Mouse (Mus musculus) forebrain, embryonic 15.5 days (tissue): ENCODE results near the gene Cbfa2t2. TPM values are rescaled to one million over a fixed set of nuclear protein-coding genes. Genes with fewer than 3 reads are reported as not detected.

Experiments used
- ATAC-seq: fragments of 200-750 bp; cut with Nextera tagmentation; replicated peaks from 2 replicates; pipeline ENCODE4 v1.8.0; 2017; ENCODE audit warnings: mild to moderate bottlenecking, moderate TSS enrichment, moderate library complexity
- H3K27ac ChIP-seq: fragments of 300-500 bp; sonication (generic); replicated peaks from 2 replicates; pipeline ENCODE4 v1.5.1; 2015; ENCODE audit warnings: mild to moderate bottlenecking, inconsistent platforms
- H3K27me3 ChIP-seq: fragments of 300-500 bp; sonication (generic); 2 replicates; pipeline ENCODE4 v1.6.1; 2015; ENCODE audit warnings: inconsistent platforms
- H3K36me3 ChIP-seq: fragments of 300-500 bp; sonication (generic); 2 replicates; pipeline ENCODE4 v1.6.1; 2015; ENCODE audit warnings: mild to moderate bottlenecking, inconsistent platforms
- H3K4me1 ChIP-seq: fragments of 300-500 bp; sonication (generic); 2 replicates; pipeline ENCODE4 v1.6.1; 2015; ENCODE audit warnings: inconsistent platforms
- H3K4me2 ChIP-seq: fragments of 300-500 bp; sonication (generic); replicated peaks from 2 replicates; pipeline ENCODE4 v1.6.1; 2015; ENCODE audit warnings: mild to moderate bottlenecking, inconsistent platforms
- H3K4me3 ChIP-seq: fragments of 300-500 bp; sonication (generic); 2 replicates; pipeline ENCODE4 v1.5.1; 2015; ENCODE audit warnings: mild to moderate bottlenecking, inconsistent platforms
- H3K9ac ChIP-seq: fragments of 300-500 bp; sonication (generic); replicated peaks from 2 replicates; pipeline ENCODE4 v1.6.1; 2015; ENCODE audit warnings: mild to moderate bottlenecking, inconsistent platforms
- H3K9me3 ChIP-seq: fragments of 300-500 bp; sonication (generic); 2 replicates; pipeline ENCODE4 v1.6.1; 2016; ENCODE audit warnings: inconsistent platforms
- WGBS: fragments of 180-500 bp; shearing (Covaris S2); methylation state at CpG from one replicate; pipeline ENCODE4 v1.1.7; 2015; ENCODE audit warnings: mixed read lengths; 5-methylcytosine and 5-hydroxymethylcytosine counted together
- polyA plus RNA-seq: library from polyadenylated mRNA; unstranded; fragments of >200 nt; fragmentation: Nextera tagmentation; extraction: Ambion mirVana; gene quantifications from 2 replicates; pipeline ENCODE4 v1.2.1, GENCODE M21; 2015

Cbfa2t2 gene
- polyA plus RNA-seq, 1 experiment from 2014 or later, result 78.0 TPM

GRCm38 (mm10) chr2:154410355-154410754 lies 25.9 kb upstream of the Cbfa2t2 start:
- H3K27me3 ChIP-seq, result no peaks in the 10 kb centered on the region
- no peak overlapping the region for H3K27ac ChIP-seq
- 59% methylated on average over 2 of the region's 2 CpGs for WGBS
- H3K9ac ChIP-seq, result no peak overlapping the region
- no peaks in the 10 kb centered on the region for H3K9me3 ChIP-seq
- no peaks in the 10 kb centered on the region for H3K36me3 ChIP-seq
- H3K4me2 ChIP-seq, result no peak overlapping the region
- H3K4me1 ChIP-seq, result peaks cover 15% of the 10 kb centered on the region
- ATAC-seq, result no peak
- no peak overlapping the region for H3K4me3 ChIP-seq

GRCm38 (mm10) chr2:154412018-154412666 lies 24.1 kb upstream of the Cbfa2t2 start:
- peaks cover 8% of the 10 kb centered on the region for H3K4me1 ChIP-seq
- H3K36me3 ChIP-seq, result no peaks in the 10 kb centered on the region
- no peaks in the 10 kb centered on the region for H3K27me3 ChIP-seq
- ATAC-seq, result no peak
- no peak overlapping the region for H3K9ac ChIP-seq
- no peaks in the 10 kb centered on the region for H3K9me3 ChIP-seq
- H3K4me2 ChIP-seq, result no peak overlapping the region
- H3K27ac ChIP-seq, result no peak overlapping the region
- no peak overlapping the region for H3K4me3 ChIP-seq
- 66% methylated on average over 7 of the region's 7 CpGs for WGBS

GRCm38 (mm10) chr2:154417107-154417506 lies 19.2 kb upstream of the Cbfa2t2 start:
- WGBS, result 5% methylated on average over 3 of the region's 3 CpGs
- Histone ChIP-seq H3K4me3 (no peak overlapping the region), H3K27me3 (no peaks in the 10 kb centered on the region), H3K9ac (no peak overlapping the region), H3K4me2 (no peak overlapping the region), H3K4me1 (peaks cover 31% of the 10 kb centered on the region), H3K36me3 (no peaks in the 10 kb centered on the region), H3K27ac (no peak overlapping the region), H3K9me3 (no peaks in the 10 kb centered on the region)
- ATAC-seq, result no peak

- no peak for ATAC-seq
- no peaks in the 10 kb centered on the region for H3K36me3 ChIP-seq
- no peak overlapping the region for H3K4me2 ChIP-seq
- WGBS, result 94% methylated on average over 7 of the region's 7 CpGs
- no peaks in the 10 kb centered on the region for H3K27me3 ChIP-seq
- no peaks in the 10 kb centered on the region for H3K9me3 ChIP-seq
- no peak overlapping the region for H3K27ac ChIP-seq
- H3K4me3 ChIP-seq, result no peak overlapping the region
- no peak overlapping the region for H3K9ac ChIP-seq
- H3K4me1 ChIP-seq, result peaks cover 34% of the 10 kb centered on the region
Measured at GRCm38 (mm10) chr2:154418001-154418400, 18.3 kb upstream of the Cbfa2t2 start.

GRCm38 (mm10) chr2:154419631-154420515 lies 16.4 kb upstream of the Cbfa2t2 start:
- no peak overlapping the region for H3K4me3 ChIP-seq
- H3K4me2 ChIP-seq, result no peak overlapping the region
- H3K27ac ChIP-seq, result peak overlapping the region; percentile 89
- no peak overlapping the region for H3K9ac ChIP-seq
- H3K4me1 ChIP-seq, result peaks cover 34% of the 10 kb centered on the region
- 22% methylated on average over 9 of the region's 9 CpGs for WGBS
- no peaks in the 10 kb centered on the region for H3K36me3 ChIP-seq
- ATAC-seq, result peak; percentile 57
- no peaks in the 10 kb centered on the region for H3K27me3 ChIP-seq
- H3K9me3 ChIP-seq, result no peaks in the 10 kb centered on the region

GRCm38 (mm10) chr2:154420942-154421731 lies 15.1 kb upstream of the Cbfa2t2 start:
- no peak overlapping the region for H3K4me2 ChIP-seq
- H3K4me3 ChIP-seq, result no peak overlapping the region
- H3K36me3 ChIP-seq, result no peaks in the 10 kb centered on the region
- no peak overlapping the region for H3K9ac ChIP-seq
- peak; percentile 88 for ATAC-seq
- H3K27ac ChIP-seq, result peak overlapping the region; percentile 89
- WGBS, result 10% methylated on average over 7 of the region's 7 CpGs
- peaks cover 36% of the 10 kb centered on the region for H3K4me1 ChIP-seq
- H3K9me3 ChIP-seq, result no peaks in the 10 kb centered on the region
- no peaks in the 10 kb centered on the region for H3K27me3 ChIP-seq

- no peaks in the 10 kb centered on the region for H3K9me3 ChIP-seq
- H3K36me3 ChIP-seq, result no peaks in the 10 kb centered on the region
- no peak overlapping the region for H3K4me2 ChIP-seq
- no peak for ATAC-seq
- no peaks in the 10 kb centered on the region for H3K27me3 ChIP-seq
- peaks cover 45% of the 10 kb centered on the region for H3K4me1 ChIP-seq
- 60% methylated on average over 5 of the region's 5 CpGs for WGBS
- no peak overlapping the region for H3K4me3 ChIP-seq
- H3K27ac ChIP-seq, result peak overlapping the region; percentile 89
- no peak overlapping the region for H3K9ac ChIP-seq
Measured at GRCm38 (mm10) chr2:154422181-154422580, 14.1 kb upstream of the Cbfa2t2 start.

- Histone ChIP-seq H3K4me3 (no peak overlapping the region), H3K27ac (no peak overlapping the region), H3K4me1 (peaks cover 53% of the 10 kb centered on the region), H3K36me3 (no peaks in the 10 kb centered on the region), H3K4me2 (no peak overlapping the region), H3K27me3 (no peaks in the 10 kb centered on the region), H3K9ac (no peak overlapping the region), H3K9me3 (no peaks in the 10 kb centered on the region)
- no peak for ATAC-seq
- WGBS, result 91% methylated on average over 2 of the region's 2 CpGs
Measured at GRCm38 (mm10) chr2:154423548-154423947, 12.7 kb upstream of the Cbfa2t2 start.

- Histone ChIP-seq H3K4me1 (peaks cover 40% of the 10 kb centered on the region), H3K27me3 (no peaks in the 10 kb centered on the region), H3K4me2 (no peak overlapping the region), H3K9me3 (no peaks in the 10 kb centered on the region), H3K27ac (peak overlapping the region; percentile 92), H3K4me3 (no peak overlapping the region), H3K36me3 (no peaks in the 10 kb centered on the region), H3K9ac (no peak overlapping the region)
- ATAC-seq, result no peak
- WGBS, result 83% methylated on average over 3 of the region's 3 CpGs
Measured at GRCm38 (mm10) chr2:154425522-154425921, 10.8 kb upstream of the Cbfa2t2 start.

GRCm38 (mm10) chr2:154426188-154426904 lies 9.9 kb upstream of the Cbfa2t2 start:
- H3K27me3 ChIP-seq, result no peaks in the 10 kb centered on the region
- ATAC-seq, result peak; percentile 91
- WGBS, result 3% methylated on average over 21 of the region's 25 CpGs
- peaks cover 32% of the 10 kb centered on the region for H3K4me1 ChIP-seq
- H3K9me3 ChIP-seq, result no peaks in the 10 kb centered on the region
- peak overlapping the region; percentile 51 for H3K4me2 ChIP-seq
- peak overlapping the region; percentile 33 for H3K4me3 ChIP-seq
- H3K27ac ChIP-seq, result peak overlapping the region; percentile 92
- H3K36me3 ChIP-seq, result no peaks in the 10 kb centered on the region
- peak overlapping the region; percentile 45 for H3K9ac ChIP-seq

- no peaks in the 10 kb centered on the region for H3K36me3 ChIP-seq
- peak overlapping the region; percentile 51 for H3K4me2 ChIP-seq
- peak overlapping the region; percentile 33 for H3K4me3 ChIP-seq
- no peak for ATAC-seq
- peak overlapping the region; percentile 45 for H3K9ac ChIP-seq
- no peaks in the 10 kb centered on the region for H3K9me3 ChIP-seq
- H3K27ac ChIP-seq, result peak overlapping the region; percentile 92
- H3K27me3 ChIP-seq, result no peaks in the 10 kb centered on the region
- 35% methylated on average over 11 of the region's 11 CpGs for WGBS
- peaks cover 24% of the 10 kb centered on the region for H3K4me1 ChIP-seq
Measured at GRCm38 (mm10) chr2:154426905-154427852, 9.1 kb upstream of the Cbfa2t2 start.
